Mouse (Mus musculus): ENCODE results near the gene Dusp18. TPM values are rescaled to one million over a fixed set of nuclear protein-coding genes. Genes with fewer than 3 reads are reported as not detected.
A peak's percentile ranks its signal among the peaks of the same experiment; 100 is the strongest.

Gene Dusp18
- polyA plus RNA-seq, 1 experiment from 2014 or later = 14.7 TPM

GRCm38 (mm10) chr11:3931511-3932211 lies 36.6 kb downstream of the Dusp18 start, which contains the start of gene Tcn2:
Gene Tcn2, minus strand, starts transcription at chr11:3932159.
- H3K4me2 ChIP-seq (replicated peaks; ENCODE audit: low read depth, low read length) = peak within 1 kb of the TSS; percentile 77
- peak; percentile 85 for ATAC-seq (ENCODE audit: low FRiP score, low TSS enrichment)
- H3K9me3 ChIP-seq (ENCODE audit: control insufficient read depth, low read length) = no peaks in the 10 kb centered on the region
- no peaks in the 10 kb centered on the region for H3K27me3 ChIP-seq (ENCODE audit: control insufficient read depth, insufficient read depth, low read length)
- peak within 1 kb of the TSS; percentile 51 for H3K4me3 ChIP-seq (ENCODE audit: low read length)
- peaks cover 2% of the 10 kb centered on the region; the same call in 1 of the 2 replicates for H3K36me3 ChIP-seq (ENCODE audit: control insufficient read depth, insufficient read depth, low read length)
- peak within 1 kb of the TSS; percentile 63 for H3K9ac ChIP-seq (ENCODE audit: low read depth, low read length)
- H3K4me1 ChIP-seq (ENCODE audit: control insufficient read depth, insufficient read depth, low read length) = peaks cover 6% of the 10 kb centered on the region; the same call in 1 of the 2 replicates
- WGBS = under 1% methylated on average over 17 of the region's 26 CpGs
- H3K27ac ChIP-seq (ENCODE audit: low read depth, low read length) = no peak within 1 kb of the TSS; the same call in 1 of the 2 replicates

- Histone ChIP-seq H3K9me3 (ENCODE audit: control insufficient read depth, low read length) (no peaks in the 10 kb centered on the region), H3K4me1 (ENCODE audit: control insufficient read depth, insufficient read depth, low read length) (peaks cover 6% of the 10 kb centered on the region; the same call in 1 of the 2 replicates), H3K9ac (ENCODE audit: low read depth, low read length) (no peak overlapping the region), H3K36me3 (ENCODE audit: control insufficient read depth, insufficient read depth, low read length) (no peaks in the 10 kb centered on the region), H3K27me3 (ENCODE audit: control insufficient read depth, insufficient read depth, low read length) (no peaks in the 10 kb centered on the region), H3K4me2 (replicated peaks; ENCODE audit: low read depth, low read length) (no peak overlapping the region), H3K4me3 (ENCODE audit: low read length) (no peak overlapping the region), H3K27ac (ENCODE audit: low read depth, low read length) (no peak overlapping the region)
- no peak for ATAC-seq (ENCODE audit: low FRiP score, low TSS enrichment)
- WGBS = 86% methylated on average over 9 of the region's 9 CpGs
These were observed 38.8 kb downstream of the Dusp18 start for GRCm38 (mm10) chr11:3933756-3934285.

GRCm38 (mm10) chr11:3935135-3935534 lies 40.1 kb downstream of the Dusp18 start:
- Histone ChIP-seq H3K27me3 (ENCODE audit: control insufficient read depth, insufficient read depth, low read length) (no peaks in the 10 kb centered on the region), H3K36me3 (ENCODE audit: control insufficient read depth, insufficient read depth, low read length) (no peaks in the 10 kb centered on the region), H3K27ac (ENCODE audit: low read depth, low read length) (no peak overlapping the region), H3K4me1 (ENCODE audit: control insufficient read depth, insufficient read depth, low read length) (peaks cover 6% of the 10 kb centered on the region; the same call in 1 of the 2 replicates), H3K4me3 (ENCODE audit: low read length) (no peak overlapping the region), H3K9ac (ENCODE audit: low read depth, low read length) (no peak overlapping the region), H3K4me2 (replicated peaks; ENCODE audit: low read depth, low read length) (no peak overlapping the region), H3K9me3 (ENCODE audit: control insufficient read depth, low read length) (no peaks in the 10 kb centered on the region)
- WGBS = 66% methylated on average over 4 of the region's 4 CpGs
- ATAC-seq (ENCODE audit: low FRiP score, low TSS enrichment) = no peak

GRCm38 (mm10) chr11:3936318-3936717 lies 41.3 kb downstream of the Dusp18 start:
- H3K27me3 ChIP-seq (ENCODE audit: control insufficient read depth, insufficient read depth, low read length) = no peaks in the 10 kb centered on the region
- WGBS = 76% methylated on average over 3 of the region's 3 CpGs
- H3K27ac ChIP-seq (ENCODE audit: low read depth, low read length) = no peak overlapping the region
- no peak overlapping the region for H3K4me3 ChIP-seq (ENCODE audit: low read length)
- no peak overlapping the region for H3K4me2 ChIP-seq (replicated peaks; ENCODE audit: low read depth, low read length)
- no peak overlapping the region for H3K9ac ChIP-seq (ENCODE audit: low read depth, low read length)
- no peaks in the 10 kb centered on the region for H3K36me3 ChIP-seq (ENCODE audit: control insufficient read depth, insufficient read depth, low read length)
- no peak for ATAC-seq (ENCODE audit: low FRiP score, low TSS enrichment)
- peaks cover 1% of the 10 kb centered on the region; the same call in 1 of the 2 replicates for H3K4me1 ChIP-seq (ENCODE audit: control insufficient read depth, insufficient read depth, low read length)
- H3K9me3 ChIP-seq (ENCODE audit: control insufficient read depth, low read length) = no peaks in the 10 kb centered on the region

- WGBS = 74% methylated on average over 13 of the region's 13 CpGs
- Histone ChIP-seq H3K9me3 (ENCODE audit: control insufficient read depth, low read length) (no peaks in the 10 kb centered on the region), H3K4me3 (ENCODE audit: low read length) (no peak overlapping the region), H3K27ac (ENCODE audit: low read depth, low read length) (no peak overlapping the region), H3K9ac (ENCODE audit: low read depth, low read length) (no peak overlapping the region), H3K4me1 (ENCODE audit: control insufficient read depth, insufficient read depth, low read length) (no peaks in the 10 kb centered on the region), H3K4me2 (replicated peaks; ENCODE audit: low read depth, low read length) (no peak overlapping the region), H3K27me3 (ENCODE audit: control insufficient read depth, insufficient read depth, low read length) (no peaks in the 10 kb centered on the region), H3K36me3 (ENCODE audit: control insufficient read depth, insufficient read depth, low read length) (no peaks in the 10 kb centered on the region)
- no peak for ATAC-seq (ENCODE audit: low FRiP score, low TSS enrichment)
These were observed 42.4 kb downstream of the Dusp18 start for GRCm38 (mm10) chr11:3937321-3937874.

- ATAC-seq (ENCODE audit: low FRiP score, low TSS enrichment) = no peak
- Histone ChIP-seq H3K36me3 (ENCODE audit: control insufficient read depth, insufficient read depth, low read length) (no peaks in the 10 kb centered on the region), H3K27ac (ENCODE audit: low read depth, low read length) (no peak overlapping the region), H3K27me3 (ENCODE audit: control insufficient read depth, insufficient read depth, low read length) (no peaks in the 10 kb centered on the region), H3K4me3 (ENCODE audit: low read length) (no peak overlapping the region), H3K4me2 (replicated peaks; ENCODE audit: low read depth, low read length) (no peak overlapping the region), H3K9ac (ENCODE audit: low read depth, low read length) (no peak overlapping the region), H3K4me1 (ENCODE audit: control insufficient read depth, insufficient read depth, low read length) (no peaks in the 10 kb centered on the region), H3K9me3 (ENCODE audit: control insufficient read depth, low read length) (no peaks in the 10 kb centered on the region)
- 88% methylated on average over 7 of the region's 7 CpGs for WGBS
These were observed 46.3 kb downstream of the Dusp18 start for GRCm38 (mm10) chr11:3941371-3941770.

GRCm38 (mm10) chr11:3946386-3946785 lies 51.3 kb downstream of the Dusp18 start:
- no peak overlapping the region for H3K4me3 ChIP-seq (ENCODE audit: low read length)

More at GRCm38 (mm10) chr11:3946386-3946785, 51.3 kb downstream of the Dusp18 start:
- no peak for ATAC-seq (ENCODE audit: low FRiP score, low TSS enrichment)
- Histone ChIP-seq H3K27me3 (ENCODE audit: control insufficient read depth, insufficient read depth, low read length) (no peaks in the 10 kb centered on the region), H3K27ac (ENCODE audit: low read depth, low read length) (no peak overlapping the region), H3K4me2 (replicated peaks; ENCODE audit: low read depth, low read length) (no peak overlapping the region), H3K4me1 (ENCODE audit: control insufficient read depth, insufficient read depth, low read length) (no peaks in the 10 kb centered on the region), H3K9ac (ENCODE audit: low read depth, low read length) (no peak overlapping the region), H3K36me3 (ENCODE audit: control insufficient read depth, insufficient read depth, low read length) (no peaks in the 10 kb centered on the region), H3K9me3 (ENCODE audit: control insufficient read depth, low read length) (no peaks in the 10 kb centered on the region)
- WGBS = 23% methylated on average over 1 of the region's 1 CpGs
